Mouse (Mus musculus) midbrain, postnatal 0 days (tissue): ENCODE results near the gene Mgat5. TPM values are rescaled to one million over a fixed set of nuclear protein-coding genes. Genes with fewer than 3 reads are reported as not detected.

ENCODE experiments used
- ATAC-seq: fragments of 200-750 bp; cut with Nextera tagmentation; 2 replicates; pipeline ENCODE4 v1.8.0; 2017; ENCODE audit warnings: moderate number of reproducible peaks, mild to moderate bottlenecking, moderate TSS enrichment, moderate library complexity; ENCODE audit not compliant: low FRiP score
- DNase-seq: peaks from one replicate; pipeline ENCODE4 v3.0.0-alpha.2; 2015; ENCODE audit warnings: low spot score
- H3K27ac ChIP-seq: fragments of 300-500 bp; sonication (generic); 2 replicates; pipeline ENCODE4 v1.5.1; 2014; ENCODE audit warnings: low read depth, mild to moderate bottlenecking, low read length, mixed read lengths
- H3K27me3 ChIP-seq: fragments of 300-500 bp; sonication (generic); 2 replicates; pipeline ENCODE4 v1.6.1; 2014; ENCODE audit warnings: low read length, control low read depth, mixed read lengths; ENCODE audit not compliant: insufficient read depth
- H3K36me3 ChIP-seq: fragments of 300-500 bp; sonication (generic); 2 replicates; pipeline ENCODE4 v1.6.1; 2014; ENCODE audit warnings: low read length, control low read depth, mixed read lengths; ENCODE audit not compliant: insufficient read depth
- H3K4me1 ChIP-seq: fragments of 300-500 bp; sonication (generic); 2 replicates; pipeline ENCODE4 v1.6.1; 2014; ENCODE audit warnings: mild to moderate bottlenecking, control low read depth, antibody characterized with exemption, low read length, mixed read lengths; ENCODE audit not compliant: insufficient read depth
- H3K4me2 ChIP-seq: fragments of 300-500 bp; sonication (generic); 2 replicates; pipeline ENCODE4 v1.6.1; 2014; ENCODE audit warnings: low read depth, mild to moderate bottlenecking, low read length, mixed read lengths; ENCODE audit not compliant: poor library complexity, severe bottlenecking
- H3K4me3 ChIP-seq: fragments of 300-500 bp; sonication (generic); 2 replicates; pipeline ENCODE4 v1.5.1; 2014; ENCODE audit warnings: low read depth, mild to moderate bottlenecking, low read length, moderate library complexity
- H3K9ac ChIP-seq: fragments of 300-500 bp; sonication (generic); replicated peaks from 2 replicates; pipeline ENCODE4 v1.6.1; 2014; ENCODE audit warnings: mild to moderate bottlenecking, low read length, moderate library complexity, mixed read lengths; ENCODE audit not compliant: poor library complexity, severe bottlenecking
- H3K9me3 ChIP-seq: fragments of 300-500 bp; sonication (generic); 2 replicates; pipeline ENCODE4 v1.6.1; 2016; ENCODE audit warnings: low read length, control low read depth
- CTCF ChIP-seq: IDR thresholded peaks from 2 replicates; pipeline ENCODE4 v1.5.1; 2016; ENCODE audit warnings: antibody characterized with exemption, mild to moderate bottlenecking
- WGBS: fragments of 180-500 bp; shearing (Covaris S2); extraction: QIAGEN DNeasy Blood & Tissue Kit; methylation state at CpG from one replicate; pipeline ENCODE4 v1.1.7; 2014; 5-methylcytosine and 5-hydroxymethylcytosine counted together
- polyA plus RNA-seq: library from polyadenylated mRNA; unstranded; fragments of >200 nt; fragmentation: Nextera tagmentation; extraction: Ambion mirVana; gene quantifications from 2 replicates; pipeline ENCODE4 v1.2.1, GENCODE M21; 2015
- total RNA-seq: library from RNA; depleted of rRNA; stranded (reverse); fragments of >200 nt; gene quantifications from 2 replicates; pipeline ENCODE4 v1.2.3, GENCODE M21; 2014

Mgat5 gene
- total and polyA plus RNA-seq, 2 experiments from 2014 or later, result 13.0 to 56.5 TPM

DNA sequence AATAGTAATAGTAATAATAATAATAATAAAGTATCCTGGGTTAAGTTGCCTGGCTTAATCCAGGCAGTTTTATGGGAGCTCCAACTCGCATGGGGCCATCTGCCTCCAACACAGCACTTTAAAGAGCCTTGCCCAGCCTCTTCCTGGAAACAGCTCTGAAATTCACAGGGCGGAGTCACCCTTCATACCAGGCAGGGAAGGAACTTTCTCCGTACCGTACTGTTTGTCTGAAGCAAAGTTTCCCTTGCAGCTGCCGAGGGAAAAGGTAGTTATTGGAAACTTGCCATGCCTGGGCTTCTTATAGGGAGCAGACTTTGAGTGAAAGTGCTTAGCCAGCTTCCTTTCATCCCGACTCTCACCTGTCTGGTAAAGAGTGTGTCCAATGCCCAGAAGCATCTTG is 232.3 kb downstream of the Mgat5 start:
- Histone ChIP-seq H3K4me3 (no peak overlapping the region), H3K4me2 (no peak overlapping the region), H3K27me3 (no peaks in the 10 kb centered on the region), H3K4me1 (no peaks in the 10 kb centered on the region), H3K9me3 (no peaks in the 10 kb centered on the region), H3K36me3 (0 out of 2 replicates have a peak, but pooled peaks cover 3% of the 10 kb centered on the region), H3K9ac (no peak overlapping the region), H3K27ac (no peak overlapping the region)
- ATAC-seq, result no peak
- 80% methylated on average over 6 of the region's 6 CpGs for WGBS
- no peak for TF ChIP-seq CTCF
- no peak for DNase-seq

DNA sequence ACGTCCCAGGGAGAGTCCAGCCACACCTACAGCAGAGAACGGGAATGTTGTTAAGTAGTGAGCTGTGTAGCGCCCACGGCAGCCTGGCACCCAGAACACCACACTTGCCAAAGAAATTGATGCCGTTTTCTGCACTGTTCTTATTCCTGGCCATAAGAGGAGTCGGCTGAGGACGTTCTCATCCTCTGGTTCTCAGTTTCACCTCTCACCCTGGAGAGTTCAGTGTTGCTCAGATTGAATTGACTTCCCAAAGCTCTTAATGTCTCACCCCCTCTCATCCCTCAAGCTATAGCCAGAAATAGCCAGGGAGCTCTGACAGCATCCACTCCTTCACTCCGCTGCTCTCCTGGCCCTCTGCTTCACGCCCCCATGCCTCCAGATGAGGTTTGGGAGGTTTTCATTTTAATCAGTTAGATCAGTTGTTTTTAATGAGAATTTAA is 234.7 kb downstream of the Mgat5 start:
- no peak for ATAC-seq
- TF ChIP-seq CTCF, result no peak
- H3K9ac ChIP-seq, result no peak overlapping the region
- no peak overlapping the region for H3K27ac ChIP-seq
- 84% methylated on average over 9 of the region's 9 CpGs for WGBS
- H3K4me2 ChIP-seq, result no peak overlapping the region
- H3K36me3 ChIP-seq, result 0 out of 2 replicates have a peak, but pooled peaks cover 3% of the 10 kb centered on the region
- H3K9me3 ChIP-seq, result no peaks in the 10 kb centered on the region
- DNase-seq, result no peak
- no peak overlapping the region for H3K4me3 ChIP-seq
- no peaks in the 10 kb centered on the region for H3K4me1 ChIP-seq
- H3K27me3 ChIP-seq, result no peaks in the 10 kb centered on the region

GRCm38 (mm10) chr1:127441007-127441406 is 236.2 kb downstream of the Mgat5 start:
- DNase-seq (no peak), ATAC-seq (no peak)
- 78% methylated on average over 1 of the region's 1 CpGs for WGBS
- Histone ChIP-seq H3K4me3 (no peak overlapping the region), H3K4me1 (no peaks in the 10 kb centered on the region), H3K27ac (no peak overlapping the region), H3K9ac (no peak overlapping the region), H3K4me2 (no peak overlapping the region), H3K27me3 (no peaks in the 10 kb centered on the region), H3K9me3 (no peaks in the 10 kb centered on the region), H3K36me3 (0 out of 2 replicates have a peak, but pooled peaks cover 3% of the 10 kb centered on the region)
- no peak for TF ChIP-seq CTCF

DNA sequence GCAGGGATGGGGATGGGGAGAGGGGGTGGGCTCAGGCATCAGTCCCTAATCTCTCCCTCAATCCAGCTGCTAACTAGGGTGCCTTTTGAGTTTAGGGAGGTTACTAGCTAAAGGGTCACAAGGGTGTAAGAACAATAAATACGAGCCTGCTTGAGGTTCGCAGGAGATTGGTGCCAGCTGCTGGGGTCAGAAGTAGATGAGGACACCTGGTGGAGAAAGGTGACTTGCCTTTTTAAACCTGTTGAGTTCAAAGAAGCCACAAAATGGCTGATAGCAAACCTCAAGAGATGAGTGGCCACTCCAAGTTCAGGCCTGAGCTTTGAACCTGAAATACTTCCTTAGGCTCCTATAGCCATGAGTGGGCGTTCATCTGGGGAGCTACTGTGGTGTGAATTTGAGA is 236.9 kb downstream of the Mgat5 start:
- H3K9me3 ChIP-seq, result no peaks in the 10 kb centered on the region
- no peak overlapping the region for H3K9ac ChIP-seq
- H3K36me3 ChIP-seq, result peaks cover 4% of the 10 kb centered on the region; the same call in 1 of the 2 replicates
- H3K27me3 ChIP-seq, result no peaks in the 10 kb centered on the region
- no peak overlapping the region for H3K4me3 ChIP-seq
- DNase-seq, result no peak
- 75% methylated on average over 3 of the region's 3 CpGs for WGBS
- TF ChIP-seq CTCF, result peak; percentile 16; the same call in 1 of the 2 replicates
- no peak overlapping the region for H3K4me2 ChIP-seq
- no peak overlapping the region for H3K27ac ChIP-seq
- no peak for ATAC-seq
- H3K4me1 ChIP-seq, result no peaks in the 10 kb centered on the region

GRCm38 (mm10) chr1:127442880-127443877 is 238.4 kb downstream of the Mgat5 start:
- no peak overlapping the region for H3K27ac ChIP-seq
- H3K36me3 ChIP-seq, result peaks cover 11% of the 10 kb centered on the region; the same call in 1 of the 2 replicates

More at GRCm38 (mm10) chr1:127442880-127443877, 238.4 kb downstream of the Mgat5 start:
- no peak for TF ChIP-seq CTCF
- H3K4me3 ChIP-seq, result no peak overlapping the region
- DNase-seq (no peak), ATAC-seq (no peak)
- H3K9ac ChIP-seq, result no peak overlapping the region
- no peaks in the 10 kb centered on the region for H3K27me3 ChIP-seq
- H3K4me2 ChIP-seq, result no peak overlapping the region
- H3K9me3 ChIP-seq, result no peaks in the 10 kb centered on the region
- H3K4me1 ChIP-seq, result no peaks in the 10 kb centered on the region
- 47% methylated on average over 14 of the region's 14 CpGs for WGBS
